Mouse (Mus musculus) hindbrain, embryonic 14.5 days (tissue): ENCODE data around the gene Fbxw8. TPM values are rescaled to one million over a fixed set of nuclear protein-coding genes. Genes with fewer than 3 reads are reported as not detected.

Experiments
- ATAC-seq: fragments of 200-750 bp; cut with Nextera tagmentation; 2 replicates; pipeline ENCODE4 v1.8.0; 2017; ENCODE audit warnings: moderate number of reproducible peaks, mild to moderate bottlenecking, moderate TSS enrichment, moderate library complexity; ENCODE audit not compliant: low FRiP score
- DNase-seq: peaks from one replicate; pipeline ENCODE4 v3.0.0-alpha.2; 2015; ENCODE audit warnings: low spot score
- H3K27ac ChIP-seq: fragments of 300-500 bp; sonication (generic); 2 replicates; pipeline ENCODE4 v1.5.1; 2014; ENCODE audit warnings: mild to moderate bottlenecking, moderate library complexity
- H3K27me3 ChIP-seq: fragments of 300-500 bp; sonication (generic); 2 replicates; pipeline ENCODE4 v1.6.1; 2014; ENCODE audit warnings: mild to moderate bottlenecking, low read length, mixed read lengths; ENCODE audit not compliant: control insufficient read depth, insufficient read depth
- H3K36me3 ChIP-seq: fragments of 300-500 bp; sonication (generic); replicated peaks from 2 replicates; pipeline ENCODE4 v1.6.1; 2014; ENCODE audit not compliant: control insufficient read depth, insufficient read depth
- H3K4me1 ChIP-seq: fragments of 300-500 bp; sonication (generic); replicated peaks from 2 replicates; pipeline ENCODE4 v1.6.1; 2014; ENCODE audit warnings: antibody characterized with exemption, low read length, mixed read lengths; ENCODE audit not compliant: control insufficient read depth, insufficient read depth
- H3K4me2 ChIP-seq: fragments of 300-500 bp; sonication (generic); replicated peaks from 2 replicates; pipeline ENCODE4 v1.6.1; 2014; ENCODE audit warnings: mild to moderate bottlenecking, moderate library complexity
- H3K4me3 ChIP-seq: fragments of 300-500 bp; sonication (generic); replicated peaks from 2 replicates; pipeline ENCODE4 v1.5.1; 2014; ENCODE audit warnings: mild to moderate bottlenecking, low read length
- H3K9ac ChIP-seq: fragments of 300-500 bp; sonication (generic); 2 replicates; pipeline ENCODE4 v1.6.1; 2014
- H3K9me3 ChIP-seq: fragments of 300-500 bp; sonication (generic); 2 replicates; pipeline ENCODE4 v1.6.1; 2016; ENCODE audit warnings: low read length; ENCODE audit not compliant: control insufficient read depth
- WGBS: fragments of 180-500 bp; shearing (Covaris S2); extraction: QIAGEN DNeasy Blood & Tissue Kit; methylation state at CpG from one replicate; pipeline ENCODE4 v1.1.7; 2014; 5-methylcytosine and 5-hydroxymethylcytosine counted together
- polyA plus RNA-seq: library from polyadenylated mRNA; unstranded; fragments of >200 nt; fragmentation: Nextera tagmentation; extraction: Ambion mirVana; gene quantifications from 2 replicates; pipeline ENCODE4 v1.2.1, GENCODE M21; 2014

Gene Fbxw8
- polyA plus RNA-seq, 1 experiment from 2014 or later: 21.0 TPM

DNA sequence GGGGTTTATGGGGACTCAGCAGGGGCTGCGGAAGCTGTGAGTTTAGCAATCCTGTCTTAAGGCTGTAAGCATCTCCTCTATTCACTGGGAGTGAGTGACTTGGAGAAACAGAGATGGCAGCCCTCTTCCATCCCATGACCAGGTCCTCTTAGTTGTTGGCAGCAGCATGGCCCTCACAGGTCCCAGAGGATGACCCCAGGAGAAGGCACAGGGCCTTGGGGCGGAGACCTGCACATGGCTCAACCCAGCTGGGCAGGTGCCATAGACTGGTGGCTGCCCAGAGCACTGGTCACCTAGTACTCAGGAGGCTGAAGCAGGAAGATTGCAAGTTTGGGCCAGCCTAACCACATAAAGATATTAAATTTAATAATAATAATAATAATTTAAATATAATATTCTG, 139.6 kb downstream of the Fbxw8 start:
- no peaks in the 10 kb centered on the region for H3K27me3 ChIP-seq
- H3K9ac ChIP-seq: no peak overlapping the region
- WGBS: 92% methylated on average over 2 of the region's 2 CpGs
- peaks cover 8% of the 10 kb centered on the region; the same call in 1 of the 2 replicates for H3K36me3 ChIP-seq
- H3K27ac ChIP-seq: no peak overlapping the region
- H3K4me2 ChIP-seq: no peak overlapping the region
- H3K9me3 ChIP-seq: no peaks in the 10 kb centered on the region
- no peak for ATAC-seq
- H3K4me3 ChIP-seq: no peak overlapping the region
- H3K4me1 ChIP-seq: peaks cover 3% of the 10 kb centered on the region; the same call in 1 of the 2 replicates
- DNase-seq: no peak

- DNase-seq: peak; percentile 56
These were observed 140.2 kb downstream of the Fbxw8 start for GRCm38 (mm10) chr5:118015028-118015427.

More at GRCm38 (mm10) chr5:118015028-118015427, 140.2 kb downstream of the Fbxw8 start:
- H3K27ac ChIP-seq: no peak overlapping the region
- WGBS: 17% methylated on average over 12 of the region's 12 CpGs
- peaks cover 3% of the 10 kb centered on the region; the same call in 1 of the 2 replicates for H3K4me1 ChIP-seq
- H3K4me3 ChIP-seq: no peak overlapping the region
- H3K36me3 ChIP-seq: peaks cover 13% of the 10 kb centered on the region
- H3K27me3 ChIP-seq: no peaks in the 10 kb centered on the region
- peak; percentile 43; the same call in 1 of the 2 replicates for ATAC-seq
- no peak overlapping the region for H3K9ac ChIP-seq
- no peaks in the 10 kb centered on the region for H3K9me3 ChIP-seq
- no peak overlapping the region for H3K4me2 ChIP-seq

Other genes starting within 250 kb of the Fbxw8 start
- 142 and 156 TPM in 2 replicates for gene Fbxo21, start 178.7 kb downstream of the Fbxw8 start, polyA plus RNA-seq
- 4.3 and 4.9 TPM in 2 replicates for gene Tesc, start 127.7 kb downstream of the Fbxw8 start, polyA plus RNA-seq
- gene Hrk, start 9.2 kb upstream of the Fbxw8 start, polyA plus RNA-seq: 3.4 and 4.3 TPM in 2 replicates
- gene Rnft2, start 89.7 kb upstream of the Fbxw8 start, polyA plus RNA-seq: 12.6 and 13.0 TPM in 2 replicates
- gene 2410131K14Rik, start 89.8 kb upstream of the Fbxw8 start, polyA plus RNA-seq: 16.4 and 17.2 TPM in 2 replicates